Mouse (Mus musculus) MEL (cell line): ENCODE results near the gene Gm49353.

Source experiments
- CTCF ChIP-seq, 3 experiments: IDR thresholded peaks in 2 of 3; conservative IDR thresholded peaks in 1 of 3; 2 replicates each; pipeline ENCODE4 v1.5.1; 2011 to 2012; ENCODE audit warnings: low read length in 3 of 3, low read depth in 2 of 3, mild to moderate bottlenecking in 2 of 3, improper control_type of control experiment in 1 of 3, inconsistent platforms in 1 of 3, mixed read lengths in 1 of 3, moderate library complexity in 1 of 3; ENCODE audit not compliant: control insufficient read depth in 1 of 3, insufficient read depth in 1 of 3, poor library complexity in 1 of 3, severe bottlenecking in 1 of 3
- ZMIZ1 ChIP-seq: IDR thresholded peaks from 2 replicates; pipeline ENCODE4 v1.6.1; 2012; ENCODE audit warnings: low read depth, mild to moderate bottlenecking, inconsistent platforms, low read length, improper control_type of control experiment, moderate library complexity

GRCm38 (mm10) chr10:29161664-29162063 is 37.1 kb upstream of the Gm49353 start:
- TF ChIP-seq ZMIZ1 = no peak
- TF ChIP-seq CTCF (IDR thresholded peaks at IDR 0.05 in 2 of 3, conservative IDR thresholded peaks at IDR 0.05 in 1 of 3; ENCODE audit: control insufficient read depth in 1 of 3, insufficient read depth in 1 of 3, low read depth in 2 of 3, low read length in 3 of 3, poor library complexity in 1 of 3, severe bottlenecking in 1 of 3) = no peak
